Mouse (Mus musculus) bone marrow macrophage, adult 2 months (primary cell): Measurements from ENCODE around the gene Deaf1.

Experiments used
- CTCF ChIP-seq: IDR thresholded peaks from 2 replicates; pipeline ENCODE4 v1.5.1; 2012; ENCODE audit warnings: low read depth, mild to moderate bottlenecking, low read length, moderate library complexity
- POLR2A ChIP-seq: IDR thresholded peaks from 2 replicates; pipeline ENCODE4 v1.6.1; 2012; ENCODE audit warnings: mild to moderate bottlenecking, low read depth, low read length, borderline replicate concordance

GRCm38 (mm10) chr7:141302702-141303268, 24.7 kb downstream of the Deaf1 start:
- TF ChIP-seq CTCF (no peak), POLR2A (no peak)
